Mouse (Mus musculus) CH12.LX (cell line): Measurements from ENCODE around the gene Tm9sf3.

Experiments used
- CTCF ChIP-seq, 2 experiments: IDR thresholded peaks in 1 of 2; conservative IDR thresholded peaks in 1 of 2; 2 replicates each; pipeline ENCODE4 v1.5.1; 2011 to 2012; ENCODE audit warnings: low read depth in 2 of 2, low read length in 2 of 2, improper control_type of control experiment in 1 of 2, inconsistent platforms in 1 of 2, mild to moderate bottlenecking in 1 of 2, moderate library complexity in 1 of 2
- MYC ChIP-seq: IDR thresholded peaks from 2 replicates; pipeline ENCODE4 v1.6.1; 2011; ENCODE audit warnings: low read depth, mild to moderate bottlenecking, improper control_type of control experiment, low read length
- NELFE ChIP-seq: IDR thresholded peaks from 2 replicates; pipeline ENCODE4 v1.6.1; 2011; ENCODE audit warnings: low read depth, low read length, improper control_type of control experiment
- POLR2A ChIP-seq: IDR thresholded peaks from 2 replicates; pipeline ENCODE4 v1.6.1; 2011; ENCODE audit warnings: low read depth, mild to moderate bottlenecking, improper control_type of control experiment, low read length
- SMC3 ChIP-seq: IDR thresholded peaks from 2 replicates; pipeline ENCODE4 v1.6.1; 2011; ENCODE audit warnings: low read depth, low read length, improper control_type of control experiment

GRCm38 (mm10) chr19:41233698-41234097 is 30.1 kb downstream of the Tm9sf3 start:
- TF ChIP-seq POLR2A (no peak), CTCF (conservative IDR thresholded peaks at IDR 0.05 in 1 of 2, IDR thresholded peaks at IDR 0.05 in 1 of 2; ENCODE audit: low read depth in 2 of 2, low read length in 2 of 2) (no peak), SMC3 (no peak), MYC (no peak), NELFE (no peak)
